Mouse (Mus musculus) embryo, embryonic 10 days (tissue): Measurements from ENCODE around the gene Hoxa10.

Source experiments
- DNase-seq: peaks from one replicate; pipeline ENCODE4 v3.0.0-alpha.2; 2015; ENCODE audit warnings: low spot score

The Hoxa10 gene

GRCm38 (mm10) chr6:52229558-52230416, 10.9 kb downstream of the Hoxa10 start:
- peak; percentile 44 for DNase-seq

GRCm38 (mm10) chr6:52228475-52229465, 11.9 kb downstream of the Hoxa10 start:
- peak; percentile 54 for DNase-seq

GRCm38 (mm10) chr6:52227470-52228222, 13.0 kb downstream of the Hoxa10 start:
- no peak for DNase-seq

- peak; percentile 46 for DNase-seq
Measured at GRCm38 (mm10) chr6:52226569-52227257, 13.9 kb downstream of the Hoxa10 start.

DNA sequence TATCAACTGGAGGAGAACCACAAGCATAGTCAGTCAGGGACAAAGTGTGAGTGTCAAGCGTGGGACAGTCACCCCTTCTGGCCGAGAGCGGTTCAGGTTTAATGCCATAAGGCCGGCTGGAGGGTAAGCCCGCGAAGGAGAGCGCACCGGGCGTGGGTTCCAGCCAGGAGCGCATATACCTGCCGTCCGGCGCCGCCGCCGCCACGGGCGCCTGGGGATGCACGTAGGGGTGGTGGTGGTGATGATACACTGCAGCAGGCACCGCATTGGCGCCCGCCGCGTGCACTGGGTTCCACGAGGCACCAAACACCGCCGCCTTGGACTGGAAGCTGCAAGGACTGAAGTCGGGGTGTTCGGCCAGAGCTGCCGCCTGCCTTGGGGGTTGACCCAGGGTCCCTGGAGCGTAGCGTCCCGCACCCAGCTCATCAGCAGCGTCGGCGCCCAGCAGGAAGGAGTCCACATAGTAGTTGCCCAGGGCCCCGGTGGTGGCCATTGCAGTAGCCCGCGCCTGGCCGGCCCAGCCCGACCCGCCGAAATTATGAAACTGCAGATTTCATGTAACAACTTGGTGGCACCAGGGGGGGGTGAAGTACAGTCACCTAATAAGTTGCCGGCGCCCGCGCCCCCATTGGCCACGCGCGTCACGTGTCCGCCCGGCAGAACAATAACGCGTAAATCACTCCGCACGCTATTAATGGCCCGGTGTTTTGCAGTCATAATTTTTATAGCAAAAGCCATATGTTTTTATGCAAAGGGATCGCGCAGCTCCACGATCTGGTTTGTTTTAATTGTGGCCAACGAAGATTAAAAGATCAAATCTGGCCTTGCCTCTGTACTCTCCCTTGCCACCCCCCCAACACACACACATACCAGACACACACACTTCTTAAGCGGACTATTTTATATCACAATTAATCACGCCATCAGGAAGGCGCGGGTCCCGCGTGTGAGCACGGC, 14.8 kb downstream of the Hoxa10 start:
- DNase-seq = peak; percentile 72

GRCm38 (mm10) chr6:52224895-52225611, 15.6 kb downstream of the Hoxa10 start:
- DNase-seq = no peak

DNA sequence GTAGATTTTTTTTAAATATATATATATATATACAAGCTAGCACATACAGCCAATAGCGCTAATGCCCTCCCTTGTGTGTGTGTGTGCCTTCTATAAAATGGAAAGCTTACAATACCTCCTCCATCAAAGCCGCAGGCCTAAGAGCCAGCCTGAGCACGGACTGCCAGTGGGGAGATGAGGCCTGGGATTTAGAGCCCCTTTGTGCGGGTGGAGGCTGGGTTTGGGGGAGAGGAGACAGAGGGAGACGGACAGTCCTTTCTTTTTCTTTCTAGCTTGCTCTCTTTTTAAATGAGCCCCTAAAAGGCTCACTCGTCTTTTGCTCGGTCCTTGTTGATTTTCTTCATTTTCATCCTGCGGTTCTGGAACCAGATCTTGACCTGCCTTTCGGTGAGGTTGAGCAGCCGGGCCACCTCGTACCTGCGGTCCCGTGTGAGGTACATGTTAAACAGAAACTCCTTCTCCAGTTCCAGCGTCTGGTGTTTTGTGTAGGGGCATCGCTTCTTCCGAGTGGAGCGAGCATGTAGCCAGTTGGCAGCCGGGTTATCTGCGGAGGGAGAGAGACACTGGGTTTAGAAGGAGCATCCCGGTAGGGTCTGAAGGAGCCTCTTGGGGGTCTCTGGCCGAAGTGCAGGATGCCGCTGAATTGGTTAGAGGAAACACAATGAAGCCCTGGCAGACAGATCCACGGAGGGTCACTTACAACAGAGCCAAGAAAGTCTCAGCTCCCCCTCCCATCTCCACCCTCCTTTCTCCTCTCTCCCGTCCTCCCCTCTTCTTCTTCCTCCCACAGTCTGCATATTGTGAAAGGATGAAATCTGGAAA, 16.5 kb downstream of the Hoxa10 start:
- DNase-seq = no peak

- DNase-seq = no peak
Measured at GRCm38 (mm10) chr6:52222729-52223128, 17.9 kb downstream of the Hoxa10 start.

DNA sequence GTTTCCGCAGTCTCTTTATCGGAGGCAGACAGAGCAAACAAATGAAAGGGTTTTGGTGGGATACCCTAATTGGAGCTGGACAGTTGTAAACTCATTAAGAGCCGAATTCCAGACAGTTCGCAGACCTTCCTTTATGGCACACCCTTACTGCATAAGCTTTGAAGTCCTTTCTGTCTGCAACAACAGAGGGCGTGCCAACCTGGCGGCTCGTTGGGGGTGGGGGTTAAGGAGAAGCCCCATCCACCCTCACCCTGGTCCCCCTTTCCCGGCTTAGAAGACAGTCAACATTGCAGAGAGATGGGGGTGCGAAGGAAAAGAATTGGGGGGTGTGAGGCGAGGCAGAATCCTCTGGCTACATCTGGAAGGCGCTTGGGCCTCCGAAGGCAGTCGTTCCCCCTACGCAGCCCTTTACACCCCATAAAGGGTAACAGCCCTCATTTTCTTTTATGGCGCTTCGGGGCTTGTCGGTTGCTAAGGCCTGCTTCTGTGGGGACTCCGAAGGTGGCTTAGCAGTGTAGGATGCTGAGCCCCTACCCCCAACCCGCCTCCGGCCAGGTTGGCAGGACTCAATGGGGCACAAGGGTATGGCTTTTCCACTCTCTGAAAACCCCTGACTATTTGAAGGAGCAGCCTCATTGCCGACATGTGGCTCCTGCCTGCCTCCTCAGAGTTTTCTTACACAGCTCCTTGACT, 18.5 kb downstream of the Hoxa10 start:
- no peak for DNase-seq

- DNase-seq = peak; percentile 93
Measured at GRCm38 (mm10) chr6:52221337-52221992, 19.2 kb downstream of the Hoxa10 start, which contains the start of gene Hoxa7. TSS of gene Hoxa7 (minus strand) at chr6:52221854.

GRCm38 (mm10) chr6:52220865-52221310, 19.8 kb downstream of the Hoxa10 start:
- no peak for DNase-seq

GRCm38 (mm10) chr6:52220003-52220864, 20.4 kb downstream of the Hoxa10 start:
- DNase-seq = peak; percentile 48

DNA sequence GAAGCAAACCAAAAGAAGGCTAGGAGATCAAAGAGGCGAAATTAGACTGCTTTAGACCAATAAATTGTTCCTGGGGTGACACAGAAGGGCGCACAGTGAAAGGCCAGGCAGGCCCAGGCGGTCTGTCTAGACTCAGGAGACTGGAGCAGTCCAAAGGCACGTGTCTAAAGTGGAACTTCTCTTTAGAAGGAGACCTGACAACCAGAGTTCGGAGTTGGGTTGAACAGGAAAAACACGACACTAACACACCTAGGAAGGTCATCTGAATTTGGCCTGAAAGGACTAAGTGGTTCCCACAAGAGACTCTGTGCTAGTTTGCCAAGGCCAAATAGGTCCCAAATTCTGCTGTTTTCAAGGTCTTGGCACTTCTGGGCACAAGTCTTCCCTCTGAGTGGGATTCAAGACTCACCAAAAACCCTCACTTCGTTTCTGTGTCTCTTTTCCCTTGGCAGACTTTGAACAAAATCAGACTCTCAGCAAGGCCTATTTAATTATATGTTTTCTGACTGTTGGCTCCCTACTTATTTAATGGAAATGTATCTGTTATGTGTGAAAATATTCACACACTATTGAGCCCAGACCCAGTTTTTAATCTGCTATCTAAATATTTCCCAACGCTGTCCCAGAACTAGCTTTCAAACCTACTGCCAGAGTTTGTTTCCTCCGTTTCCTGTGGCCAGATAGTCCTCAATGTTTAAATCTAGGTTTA, 21.3 kb downstream of the Hoxa10 start:
- peak; percentile 64 for DNase-seq

- peak; percentile 49 for DNase-seq
Measured at GRCm38 (mm10) chr6:52218643-52219215, 21.9 kb downstream of the Hoxa10 start.
